8 mouse cellular contexts compared by ENCODE assay signal in genomic region chr2:103817145-103817895, GRCm38 (mm10). TPM values are rescaled to one million over a fixed set of nuclear protein-coding genes. Genes with fewer than 3 reads are reported as not detected.
DNase-seq lines count a peak whose midpoint lies in the region; ATAC-seq and TF ChIP-seq lines count a peak whose summit lies in the region.

No protein-coding gene starts in this region.

- 0 out of 2 replicates have a peak, but pooled peaks have one; percentile 41 for ATAC-seq in midbrain, embryonic 12.5 days (ENCODE audit: low FRiP score, low read depth)
- no peak for ATAC-seq in midbrain, postnatal 0 days (ENCODE audit: low FRiP score)
- no peak; the same call in 1 of the 2 replicates for ATAC-seq in granulocyte monocyte progenitor cell, adult 5-6 weeks (replicated peaks; ENCODE audit: poor library complexity, severe bottlenecking)

- TF ChIP-seq POLR2A in small intestine, adult 2 months (IDR thresholded peaks at IDR 0.05; ENCODE audit: low read depth, low read length), result no peak

- no peaks in the 10 kb centered on the region for H3K36me3 ChIP-seq in midbrain, embryonic 12.5 days
- no peaks in the 10 kb centered on the region for H3K36me3 ChIP-seq in midbrain, postnatal 0 days (ENCODE audit: insufficient read depth, low read length)
- no peaks in the 10 kb centered on the region for H3K36me3 ChIP-seq in limb, embryonic 10.5 days
- no peaks in the 10 kb centered on the region for H3K36me3 ChIP-seq in small intestine, adult 2 months (ENCODE audit: control insufficient read depth, insufficient read depth, low read length)

- 43% methylated on average over 6 of the region's 6 CpGs for WGBS in midbrain, embryonic 12.5 days
- WGBS in midbrain, postnatal 0 days, result 37% methylated on average over 6 of the region's 6 CpGs
- 41% methylated on average over 6 of the region's 6 CpGs for WGBS in limb, embryonic 10.5 days
- 14% methylated on average over 6 of the region's 6 CpGs for WGBS in small intestine, adult 2 months

- H3K4me1 ChIP-seq in midbrain, embryonic 12.5 days, result no peaks in the 10 kb centered on the region
- no peaks in the 10 kb centered on the region for H3K4me1 ChIP-seq in midbrain, postnatal 0 days (ENCODE audit: insufficient read depth, low read length)
- peaks cover 4% of the 10 kb centered on the region; the same call in 1 of the 2 replicates for H3K4me1 ChIP-seq in limb, embryonic 10.5 days
- H3K4me1 ChIP-seq in small intestine, adult 2 months (ENCODE audit: control insufficient read depth, insufficient read depth, insufficient read length, low read length), result no peaks in the 10 kb centered on the region

- no peaks in the 10 kb centered on the region for H3K9me3 ChIP-seq in midbrain, embryonic 12.5 days
- H3K9me3 ChIP-seq in midbrain, postnatal 0 days (ENCODE audit: low read length), result no peaks in the 10 kb centered on the region
- H3K9me3 ChIP-seq in limb, embryonic 10.5 days (replicated peaks), result no peaks in the 10 kb centered on the region

- no peaks in the 10 kb centered on the region for H3K27me3 ChIP-seq in midbrain, embryonic 12.5 days
- no peaks in the 10 kb centered on the region for H3K27me3 ChIP-seq in midbrain, postnatal 0 days (ENCODE audit: insufficient read depth, low read length)
- no peaks in the 10 kb centered on the region for H3K27me3 ChIP-seq in limb, embryonic 10.5 days (ENCODE audit: low read depth, poor library complexity, severe bottlenecking)
- H3K27me3 ChIP-seq in small intestine, adult 2 months (ENCODE audit: control insufficient read depth, insufficient read depth, low read length), result no peaks in the 10 kb centered on the region

- H3K4me3 ChIP-seq in midbrain, embryonic 12.5 days, result no peak overlapping the region
- H3K4me3 ChIP-seq in midbrain, postnatal 0 days (ENCODE audit: low read depth, low read length), result no peak overlapping the region
- no peak overlapping the region for H3K4me3 ChIP-seq in limb, embryonic 10.5 days
- peak overlapping the region; percentile 28 for H3K4me3 ChIP-seq in small intestine, adult 2 months (ENCODE audit: low read depth, low read length)

- no peak overlapping the region for H3K4me2 ChIP-seq in midbrain, embryonic 12.5 days (replicated peaks)
- H3K4me2 ChIP-seq in midbrain, postnatal 0 days (ENCODE audit: low read depth, low read length, poor library complexity, severe bottlenecking), result no peak overlapping the region

- DNase-seq in midbrain, postnatal 0 days (ENCODE audit: low spot score), result no peak
- peak; percentile 29 for DNase-seq in embryo, embryonic 9.5 days (ENCODE audit: extremely low spot score)
- no peak for DNase-seq in limb, embryonic 10.5 days (ENCODE audit: low spot score)
- DNase-seq in layer of hippocampus, postnatal 14 days (ENCODE audit: low spot score in 2 of 2), result no peak
- DNase-seq in kidney, adult 11 months, result no peak

- H3K27ac ChIP-seq in midbrain, embryonic 12.5 days (replicated peaks), result no peak overlapping the region
- no peak overlapping the region for H3K27ac ChIP-seq in midbrain, postnatal 0 days (ENCODE audit: low read depth, low read length)
- peak overlapping the region; percentile 50; the same call in 1 of the 2 replicates for H3K27ac ChIP-seq in limb, embryonic 10.5 days
- no peak overlapping the region for H3K27ac ChIP-seq in small intestine, adult 2 months (ENCODE audit: insufficient read depth, low read depth, low read length)

- TF ChIP-seq CTCF in midbrain, postnatal 0 days (IDR thresholded peaks at IDR 0.05), result no peak
- no peak for TF ChIP-seq CTCF in small intestine, adult 2 months (IDR thresholded peaks at IDR 0.05; ENCODE audit: extremely low read depth, insufficient read length, insufficient replicate concordance, low read depth, low read length)

- H3K9ac ChIP-seq in midbrain, embryonic 12.5 days (replicated peaks), result no peak overlapping the region
- no peak overlapping the region for H3K9ac ChIP-seq in midbrain, postnatal 0 days (replicated peaks; ENCODE audit: low read length, poor library complexity, severe bottlenecking)

RNA-seq across cellular contexts. Expression of gene Caprin1, which starts 19.9 kb away (rescaled TPM):
- polyA plus RNA-seq in midbrain, embryonic 12.5 days (2016; fragmentation: Nextera tagmentation; extraction: Ambion mirVana), result 559 and 587 TPM in 2 replicates
- 269 and 307 TPM in 2 replicates for total RNA-seq in midbrain, postnatal 0 days (2014; rRNA removed)
- polyA plus RNA-seq in midbrain, postnatal 0 days (2015; fragmentation: Nextera tagmentation; extraction: Ambion mirVana), result 211 and 226 TPM in 2 replicates
- polyA plus RNA-seq in limb, embryonic 10.5 days (2016; fragmentation: Nextera tagmentation; extraction: Ambion mirVana), result 513 and 547 TPM in 2 replicates
- polyA plus RNA-seq in small intestine, adult 2 months (2012; rRNA removed), result 69.9 and 90.0 TPM in 2 replicates
- total RNA-seq in layer of hippocampus, postnatal 14 days (2021), result 100 to 1,000 TPM; 374 to 394 TPM
- total RNA-seq in granulocyte monocyte progenitor cell, adult 5-6 weeks (2014; fragmentation: Nextera tagmentation), result 371 and 391 TPM in 2 replicates
- 510 and 593 TPM in 2 replicates for total RNA-seq in granulocyte monocyte progenitor cell, adult 5-6 weeks (2017)

RNA-seq across cellular contexts. Expression of gene Nat10, which starts 56.2 kb away (rescaled TPM):
- 27.2 and 30.2 TPM in 2 replicates for polyA plus RNA-seq in midbrain, embryonic 12.5 days (2016; fragmentation: Nextera tagmentation; extraction: Ambion mirVana)
- total RNA-seq in midbrain, postnatal 0 days (2014; rRNA removed), result 37.0 and 40.4 TPM in 2 replicates
- polyA plus RNA-seq in midbrain, postnatal 0 days (2015; fragmentation: Nextera tagmentation; extraction: Ambion mirVana), result 12.7 and 15.9 TPM in 2 replicates
- polyA plus RNA-seq in limb, embryonic 10.5 days (2016; fragmentation: Nextera tagmentation; extraction: Ambion mirVana), result 34.7 and 43.3 TPM in 2 replicates
- polyA plus RNA-seq in small intestine, adult 2 months (2012; rRNA removed), result 8.5 and 13.4 TPM in 2 replicates
- total RNA-seq in layer of hippocampus, postnatal 14 days (2021), result 10 to 100 TPM; 39.9 to 41.1 TPM
- total RNA-seq in granulocyte monocyte progenitor cell, adult 5-6 weeks (2014; fragmentation: Nextera tagmentation), result 45.4 and 57.0 TPM in 2 replicates
- total RNA-seq in granulocyte monocyte progenitor cell, adult 5-6 weeks (2017), result 77.7 and 124 TPM in 2 replicates
